8 mouse cellular contexts compared by ENCODE assay signal in the genomic region with DNA sequence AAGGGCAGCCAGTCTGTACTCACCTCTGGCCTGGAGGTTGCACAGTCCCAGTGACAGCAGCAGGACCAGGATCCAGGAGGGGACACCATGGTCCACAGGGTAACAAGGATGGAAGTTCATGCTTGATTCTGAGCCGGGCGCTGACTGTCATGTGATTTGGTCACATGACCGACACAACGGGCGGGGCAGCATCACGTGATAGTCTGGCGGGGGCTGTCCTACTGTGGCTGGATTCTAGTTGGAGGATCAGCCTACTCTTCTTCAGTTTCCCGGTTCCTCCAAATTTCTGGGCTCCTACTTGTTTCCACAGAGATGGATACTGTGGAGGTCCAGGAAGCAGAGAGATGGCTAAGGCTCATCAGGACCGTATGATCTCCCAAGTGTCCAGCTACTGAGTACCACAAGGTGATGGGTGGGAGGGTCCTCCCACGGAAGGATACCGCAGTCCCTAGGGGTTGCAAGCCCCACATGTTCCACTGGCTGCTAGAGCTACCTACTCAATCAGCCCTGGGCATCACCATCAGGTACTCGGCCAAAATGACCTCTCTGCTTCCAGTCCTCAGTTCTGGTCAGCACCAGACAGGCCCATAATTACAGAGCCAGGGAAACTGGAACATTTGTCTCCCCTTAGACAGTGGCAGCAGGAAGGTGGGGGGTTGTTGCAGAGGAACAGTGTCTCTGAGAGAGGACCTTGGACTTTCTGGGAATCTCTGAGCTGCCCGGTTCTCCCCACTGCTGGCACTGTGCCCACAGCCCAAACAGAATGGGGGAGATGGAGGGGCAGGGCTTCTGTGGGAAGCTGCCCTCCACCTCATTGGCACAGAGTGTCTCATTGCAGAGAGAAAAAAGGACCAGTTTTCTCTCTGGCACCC. TPM values are rescaled to one million over a fixed set of nuclear protein-coding genes. Genes with fewer than 3 reads are reported as not detected.
A peak's percentile ranks its signal among the peaks of the same experiment; 100 is the strongest.
DNase-seq lines count a peak whose midpoint lies in the region; ATAC-seq and TF ChIP-seq lines count a peak whose summit lies in the region.

A gene (minus strand): TSS at position 152 of the 872 bp plus-strand sequence.

- intact Hi-C loops in heart, postnatal 14 days (cut with DNase I) = no loop called here

- peak; percentile 35 to 77 for TF ChIP-seq POLR2A in MEL (IDR thresholded peaks at IDR 0.05; ENCODE audit: control insufficient read depth in 1 of 2, insufficient read depth in 1 of 2, low read depth in 1 of 2, low read length in 2 of 2, poor library complexity in 1 of 2)

- peaks cover 0 to 12% of the 10 kb centered on the region in 2 experiments; a peak in 2 of 4 replicates for H3K4me1 ChIP-seq in MEL (ENCODE audit: control insufficient read depth in 1 of 2, insufficient read depth in 2 of 2, low read length in 2 of 2)
- peaks cover 23% of the 10 kb centered on the region for H3K4me1 ChIP-seq in forebrain, embryonic 15.5 days
- H3K4me1 ChIP-seq in liver, postnatal 0 days (ENCODE audit: insufficient read depth) = peaks cover 20% of the 10 kb centered on the region
- peaks cover 28% of the 10 kb centered on the region for H3K4me1 ChIP-seq in neural tube, embryonic 13.5 days (replicated peaks)

- 1% methylated on average over 13 of the region's 13 CpGs for WGBS in forebrain, embryonic 15.5 days
- WGBS in liver, postnatal 0 days (ENCODE audit: insufficient replicate concordance) = 5% methylated on average over 13 of the region's 13 CpGs
- WGBS in neural tube, embryonic 13.5 days = 4% methylated on average over 13 of the region's 13 CpGs

- peak within 1 kb of the TSS; percentile 95 for H3K4me2 ChIP-seq in forebrain, embryonic 15.5 days (replicated peaks)
- H3K4me2 ChIP-seq in liver, postnatal 0 days (ENCODE audit: low read depth, low read length) = peak within 1 kb of the TSS; percentile 96
- peak within 1 kb of the TSS; percentile 88 for H3K4me2 ChIP-seq in neural tube, embryonic 13.5 days

- no peak for TF ChIP-seq RAD21 in MEL (IDR thresholded peaks at IDR 0.05; ENCODE audit: low read depth, low read length)

- H3K79me2 ChIP-seq in MEL (ENCODE audit: control insufficient read depth, insufficient read depth, low read length, poor library complexity) = peaks cover 7% of the 10 kb centered on the region

- no peak for TF ChIP-seq EP300 in MEL (IDR thresholded peaks at IDR 0.05; ENCODE audit: low read depth in 1 of 2, low read length in 2 of 2)
- TF ChIP-seq EP300 in liver, postnatal 0 days (IDR thresholded peaks at IDR 0.05; ENCODE audit: low read depth) = no peak

- DNase-seq in MEL (ENCODE audit: low read depth, low spot score) = peak; percentile 95
- DNase-seq in cerebellum, adult 11-12 months = peak; percentile 84
- peak; percentile 58 to 72 for DNase-seq in heart, postnatal 14 days
- DNase-seq in layer of hippocampus, adult 11-12 months (ENCODE audit: low spot score) = peak; percentile 88
- peak; percentile 91 for DNase-seq in liver, postnatal 0 days
- peak; percentile 74 for DNase-seq in telencephalon, adult 2 months (ENCODE audit: low read depth, low spot score)

- peak within 1 kb of the TSS; percentile 75 for H3K9ac ChIP-seq in MEL (ENCODE audit: control insufficient read depth, low read depth, low read length, poor library complexity, severe bottlenecking)
- H3K9ac ChIP-seq in forebrain, embryonic 15.5 days (replicated peaks) = peak within 1 kb of the TSS; percentile 68
- H3K9ac ChIP-seq in liver, postnatal 0 days (replicated peaks) = peak within 1 kb of the TSS; percentile 39
- peak within 1 kb of the TSS; percentile 72 for H3K9ac ChIP-seq in neural tube, embryonic 13.5 days

- TF ChIP-seq CTCF in MEL (IDR thresholded peaks at IDR 0.05 in 2 of 3, conservative IDR thresholded peaks at IDR 0.05 in 1 of 3; ENCODE audit: control insufficient read depth in 1 of 3, insufficient read depth in 1 of 3, low read depth in 2 of 3, low read length in 3 of 3, poor library complexity in 1 of 3, severe bottlenecking in 1 of 3) = no peak
- TF ChIP-seq CTCF in liver, postnatal 0 days (IDR thresholded peaks at IDR 0.05; ENCODE audit: low read depth) = no peak

- peak; percentile 76 for ATAC-seq in forebrain, embryonic 15.5 days (replicated peaks)
- ATAC-seq in liver, postnatal 0 days = peak; percentile 84
- peak; percentile 80 for ATAC-seq in neural tube, embryonic 13.5 days (ENCODE audit: low read depth)

- no peaks in the 10 kb centered on the region for H3K9me3 ChIP-seq in MEL (replicated peaks; ENCODE audit: insufficient read depth, low read length)
- H3K9me3 ChIP-seq in forebrain, embryonic 15.5 days = no peaks in the 10 kb centered on the region
- H3K9me3 ChIP-seq in liver, postnatal 0 days (ENCODE audit: low read length) = no peaks in the 10 kb centered on the region
- H3K9me3 ChIP-seq in neural tube, embryonic 13.5 days = no peaks in the 10 kb centered on the region

- no peaks in the 10 kb centered on the region for H3K27me3 ChIP-seq in MEL (ENCODE audit: control insufficient read depth in 1 of 2, insufficient read depth in 2 of 2, low read length in 2 of 2)
- H3K27me3 ChIP-seq in forebrain, embryonic 15.5 days = no peaks in the 10 kb centered on the region
- H3K27me3 ChIP-seq in liver, postnatal 0 days (ENCODE audit: insufficient read depth, low read length) = no peaks in the 10 kb centered on the region
- no peaks in the 10 kb centered on the region for H3K27me3 ChIP-seq in neural tube, embryonic 13.5 days

- H3K4me3 ChIP-seq in MEL (ENCODE audit: control insufficient read depth in 1 of 2, insufficient read depth in 1 of 2, low read depth in 2 of 2, low read length in 2 of 2) = peak within 1 kb of the TSS; percentile 70 to 90
- H3K4me3 ChIP-seq in forebrain, embryonic 15.5 days = peak within 1 kb of the TSS; percentile 61
- H3K4me3 ChIP-seq in liver, postnatal 0 days (ENCODE audit: low read depth, low read length) = peak within 1 kb of the TSS; percentile 59
- H3K4me3 ChIP-seq in neural tube, embryonic 13.5 days = peak within 1 kb of the TSS; percentile 54

- peak within 1 kb of the TSS; percentile 15; the same call in 1 of the 2 replicates for H3K27ac ChIP-seq in MEL (ENCODE audit: control insufficient read depth, low read depth, low read length)
- 0 out of 2 replicates have a peak within 1 kb of the TSS, but pooled peaks have one; percentile 34 for H3K27ac ChIP-seq in forebrain, embryonic 15.5 days (replicated peaks)
- peak within 1 kb of the TSS; percentile 24; the same call in 1 of the 2 replicates for H3K27ac ChIP-seq in liver, postnatal 0 days (ENCODE audit: low read depth)
- no peak within 1 kb of the TSS for H3K27ac ChIP-seq in neural tube, embryonic 13.5 days (replicated peaks)

- H3K36me3 ChIP-seq in MEL (ENCODE audit: control insufficient read depth in 1 of 2, insufficient read depth in 2 of 2, low read length in 2 of 2) = no peaks in the 10 kb centered on the region; a peak in 1 of 4 replicates
- peaks cover 15% of the 10 kb centered on the region for H3K36me3 ChIP-seq in forebrain, embryonic 15.5 days
- H3K36me3 ChIP-seq in liver, postnatal 0 days (replicated peaks; ENCODE audit: insufficient read depth, low read length) = peaks cover 8% of the 10 kb centered on the region
- H3K36me3 ChIP-seq in neural tube, embryonic 13.5 days = peaks cover 28% of the 10 kb centered on the region

TF ChIP-seq in MEL, 35 proteins besides CTCF, POLR2A, EP300 and RAD21:
- TF ChIP-seq ZKSCAN1 (IDR thresholded peaks at IDR 0.05; ENCODE audit: low read depth, low read length) (no peak), ETS1 (IDR thresholded peaks at IDR 0.05; ENCODE audit: low read depth, low read length) (peak; percentile 60; the same call in 1 of the 2 replicates), MAZ (IDR thresholded peaks at IDR 0.05; ENCODE audit: low read depth, low read length) (peak; percentile 97; the same call in 1 of the 2 replicates), POLR2AphosphoS2 (IDR thresholded peaks at IDR 0.05; ENCODE audit: low read length) (peak; percentile 59; the same call in 1 of the 2 replicates), HCFC1 (IDR thresholded peaks at IDR 0.05; ENCODE audit: low read depth, low read length) (peak; percentile 85), GABPA (IDR thresholded peaks at IDR 0.05; ENCODE audit: low read depth, low read length) (no peak), NELFE (IDR thresholded peaks at IDR 0.05; ENCODE audit: low read depth, low read length) (peak; percentile 63), MAX (IDR thresholded peaks at IDR 0.05; ENCODE audit: low read length) (peak; percentile 96), TBP (IDR thresholded peaks at IDR 0.05; ENCODE audit: low read depth, low read length) (peak; percentile 56; the same call in 1 of the 2 replicates), MEF2A (IDR thresholded peaks at IDR 0.05; ENCODE audit: extremely low read depth, insufficient replicate concordance, low read depth, low read length, poor library complexity, severe bottlenecking) (no peak), POLR2AphosphoS5 (IDR thresholded peaks at IDR 0.05; ENCODE audit: borderline replicate concordance, low read depth, low read length) (no peak), CHD1 (IDR thresholded peaks at IDR 0.05; ENCODE audit: low read depth, low read length) (no peak), USF1 (IDR thresholded peaks at IDR 0.05; ENCODE audit: low read depth, low read length) (peak; percentile 99), JUND (IDR thresholded peaks at IDR 0.05; ENCODE audit: low read depth, low read length) (no peak), MYB (IDR thresholded peaks at IDR 0.05; ENCODE audit: low read depth, low read length) (no peak), USF2 (IDR thresholded peaks at IDR 0.05; ENCODE audit: borderline replicate concordance in 1 of 2, insufficient read depth in 1 of 2, low read depth in 1 of 2, low read length in 2 of 2) (peak; percentile 100), SIN3A (IDR thresholded peaks at IDR 0.05; ENCODE audit: low read length) (peak; percentile 100), MXI1 (IDR thresholded peaks at IDR 0.05; ENCODE audit: low read depth, low read length) (peak; percentile 91), ELF1 (IDR thresholded peaks at IDR 0.05; ENCODE audit: low read depth, low read length) (peak; percentile 28), UBTF (IDR thresholded peaks at IDR 0.05; ENCODE audit: borderline replicate concordance, insufficient read depth, low read depth, low read length) (no peak), GATA1 (IDR thresholded peaks at IDR 0.05; ENCODE audit: low read depth, low read length) (no peak)

RNA-seq across cellular contexts. Expression of the gene that starts here (rescaled TPM):
- total RNA-seq in MEL (2012; rRNA removed) = 24.0 and 25.9 TPM in 2 replicates
- 10 to 100 TPM in 1 of 2 experiments, not detected in 1; 24.6 TPM for polyA plus RNA-seq in MEL (2012; ENCODE audit: insufficient read depth in 1 of 2, insufficient read length in 2 of 2, low read depth in 1 of 2, low replicate concordance in 2 of 2, missing spikeins in 1 of 2)
- polyA plus RNA-seq in forebrain, embryonic 15.5 days (2015; fragmentation: Nextera tagmentation; extraction: Ambion mirVana) = 25.5 and 29.3 TPM in 2 replicates
- 1 to 10 TPM; 2.7 to 3.9 TPM for total RNA-seq in heart, postnatal 14 days (2021)
- 12.8 and 15.4 TPM in 2 replicates for polyA plus RNA-seq in liver, postnatal 0 days (2015; fragmentation: Nextera tagmentation; extraction: Ambion mirVana)
- 26.4 and 27.5 TPM in 2 replicates for polyA plus RNA-seq in neural tube, embryonic 13.5 days (2015; fragmentation: Nextera tagmentation; extraction: Ambion mirVana)
